Mouse (Mus musculus): Measurements from ENCODE around the gene Arhgap10. TPM values are rescaled to one million over a fixed set of nuclear protein-coding genes. Genes with fewer than 3 reads are reported as not detected.

Arhgap10 gene
- polyA plus RNA-seq, 1 experiment from 2014 or later, result 26.1 TPM

DNA sequence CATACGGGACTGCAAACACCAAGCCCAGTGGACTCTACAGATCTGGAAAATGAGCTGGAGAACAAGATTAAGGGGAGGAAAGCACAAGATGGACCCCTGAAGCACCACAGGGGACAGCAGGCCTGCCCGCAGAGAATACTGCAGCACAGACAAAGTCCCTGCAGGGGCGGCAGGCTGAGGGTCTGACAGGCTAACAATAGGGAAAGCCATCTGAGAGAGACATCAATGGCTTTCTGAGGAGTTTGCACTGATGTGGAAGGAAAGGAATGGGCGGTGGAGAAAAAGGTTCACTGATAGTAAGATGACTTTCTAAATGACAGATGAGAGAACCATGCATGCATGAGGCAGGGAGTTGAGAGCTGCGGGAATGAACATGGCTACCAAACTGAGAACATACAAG, 111.3 kb downstream of the Arhgap10 start:
- H3K9me3 ChIP-seq, result no peaks in the 10 kb centered on the region
- H3K4me1 ChIP-seq, result no peaks in the 10 kb centered on the region
- no peak overlapping the region for H3K4me3 ChIP-seq
- whole genome bisulfite sequencing, result 67% methylated on average over 5 of the region's 5 CpGs
- no peak for DNase-seq (ENCODE audit: low spot score)
- peaks cover 59% of the 10 kb centered on the region for H3K36me3 ChIP-seq (replicated peaks)
- H3K27ac ChIP-seq (replicated peaks), result no peak overlapping the region
- no peaks in the 10 kb centered on the region for H3K27me3 ChIP-seq (replicated peaks; ENCODE audit: low read depth, poor library complexity, severe bottlenecking)

DNA sequence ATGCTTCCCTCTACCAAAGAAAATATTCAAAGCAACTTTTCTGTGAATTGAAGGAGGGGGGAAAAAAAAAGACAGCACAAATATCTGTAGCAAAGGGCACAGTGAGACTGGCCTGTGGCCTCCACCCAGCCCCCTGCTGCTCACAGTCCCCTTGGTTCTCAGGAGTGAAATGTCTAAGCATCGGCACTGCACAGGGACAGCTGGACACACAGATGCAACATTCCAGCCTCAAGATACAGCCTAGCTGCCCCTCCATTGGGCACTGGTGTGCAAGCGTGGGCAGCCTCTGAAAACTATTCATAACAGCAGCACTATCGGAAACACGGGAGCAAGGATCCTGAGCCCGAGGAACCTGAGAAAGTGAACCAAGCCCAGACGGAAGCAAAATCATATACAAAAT, 113.7 kb downstream of the Arhgap10 start:
- WGBS, result 87% methylated on average over 6 of the region's 6 CpGs
- no peak overlapping the region for H3K27ac ChIP-seq (replicated peaks)
- H3K4me1 ChIP-seq, result no peaks in the 10 kb centered on the region
- no peak for DNase-seq (ENCODE audit: low spot score)
- H3K27me3 ChIP-seq (replicated peaks; ENCODE audit: low read depth, poor library complexity, severe bottlenecking), result no peaks in the 10 kb centered on the region
- H3K36me3 ChIP-seq (replicated peaks), result peaks cover 52% of the 10 kb centered on the region
- H3K4me3 ChIP-seq, result no peak overlapping the region
- H3K9me3 ChIP-seq, result no peaks in the 10 kb centered on the region

DNA sequence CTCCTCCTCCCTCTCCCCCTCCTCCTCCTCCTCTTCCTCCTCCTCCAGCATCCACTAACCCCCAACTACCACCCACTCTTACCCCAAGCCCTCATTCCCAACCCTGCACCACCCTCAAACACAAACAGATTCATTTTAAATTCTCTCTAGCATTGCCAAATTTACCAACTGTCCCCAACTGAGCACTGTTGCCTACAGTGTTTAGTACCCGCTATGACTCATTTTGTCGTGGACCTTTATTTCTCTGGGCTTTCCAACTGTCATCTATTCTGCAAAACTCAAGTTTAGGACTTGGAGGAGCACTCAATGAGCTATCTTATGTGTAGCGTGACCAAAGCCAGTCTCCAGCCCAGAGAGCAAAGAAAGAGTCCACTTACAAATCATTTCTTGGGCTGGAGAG, 115.8 kb downstream of the Arhgap10 start:
- Histone ChIP-seq H3K9me3 (peaks cover 10% of the 10 kb centered on the region), H3K4me1 (no peaks in the 10 kb centered on the region), H3K27me3 (replicated peaks; ENCODE audit: low read depth, poor library complexity, severe bottlenecking) (no peaks in the 10 kb centered on the region), H3K27ac (replicated peaks) (no peak overlapping the region), H3K4me3 (no peak overlapping the region), H3K36me3 (replicated peaks) (peaks cover 57% of the 10 kb centered on the region)
- 92% methylated on average over 3 of the region's 3 CpGs for WGBS
- DNase-seq (ENCODE audit: low spot score), result no peak

DNA sequence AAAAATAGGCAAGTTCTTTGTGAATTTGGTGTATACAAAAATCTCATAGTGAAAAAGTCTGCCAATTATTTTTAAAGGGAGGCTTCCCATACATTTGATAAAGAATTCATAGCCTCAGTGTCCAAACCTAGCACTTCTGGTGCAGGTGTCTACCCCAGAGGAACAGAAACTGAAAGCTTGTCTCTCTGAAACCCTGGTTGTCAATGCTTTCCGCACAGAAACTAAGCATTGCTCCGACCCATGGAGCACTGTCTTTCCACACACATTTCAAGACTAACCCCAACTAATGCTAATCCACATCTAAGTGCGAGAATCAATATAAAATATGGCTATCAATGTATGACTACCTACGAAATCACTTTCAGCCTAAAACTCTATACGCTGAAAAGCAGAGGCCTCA, 116.6 kb downstream of the Arhgap10 start:
- Histone ChIP-seq H3K9me3 (peaks cover 15% of the 10 kb centered on the region), H3K36me3 (replicated peaks) (peaks cover 57% of the 10 kb centered on the region), H3K4me1 (no peaks in the 10 kb centered on the region), H3K27me3 (replicated peaks; ENCODE audit: low read depth, poor library complexity, severe bottlenecking) (no peaks in the 10 kb centered on the region), H3K27ac (replicated peaks) (no peak overlapping the region), H3K4me3 (no peak overlapping the region)
- WGBS, result 96% methylated on average over 5 of the region's 5 CpGs
- no peak for DNase-seq (ENCODE audit: low spot score)

DNA sequence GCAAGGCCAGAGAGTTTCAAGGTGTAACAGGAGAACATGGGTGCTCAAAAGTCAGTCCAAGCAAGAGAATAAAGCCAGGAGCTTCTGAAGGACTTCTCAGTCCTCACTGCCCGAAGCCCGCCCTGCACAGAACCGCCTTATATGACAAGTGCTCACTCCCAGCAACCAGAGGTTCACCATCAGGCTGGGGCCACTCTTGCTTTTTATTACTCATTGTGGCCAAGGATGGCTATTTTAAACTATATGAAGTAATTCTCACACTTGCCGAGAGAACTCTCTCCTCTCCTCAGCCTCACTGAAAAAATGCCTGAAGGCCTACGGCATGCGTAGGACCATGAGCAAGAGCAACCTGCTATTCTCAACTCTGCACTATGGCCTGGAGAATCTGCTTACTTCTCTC, 133.7 kb downstream of the Arhgap10 start:
- Histone ChIP-seq H3K9me3 (no peaks in the 10 kb centered on the region), H3K27me3 (replicated peaks; ENCODE audit: low read depth, poor library complexity, severe bottlenecking) (no peaks in the 10 kb centered on the region), H3K27ac (replicated peaks) (no peak overlapping the region), H3K4me1 (peaks cover 4% of the 10 kb centered on the region), H3K4me3 (no peak overlapping the region), H3K36me3 (replicated peaks) (peaks cover 34% of the 10 kb centered on the region)
- DNase-seq (ENCODE audit: low spot score), result no peak
- 95% methylated on average over 6 of the region's 6 CpGs for WGBS

DNA sequence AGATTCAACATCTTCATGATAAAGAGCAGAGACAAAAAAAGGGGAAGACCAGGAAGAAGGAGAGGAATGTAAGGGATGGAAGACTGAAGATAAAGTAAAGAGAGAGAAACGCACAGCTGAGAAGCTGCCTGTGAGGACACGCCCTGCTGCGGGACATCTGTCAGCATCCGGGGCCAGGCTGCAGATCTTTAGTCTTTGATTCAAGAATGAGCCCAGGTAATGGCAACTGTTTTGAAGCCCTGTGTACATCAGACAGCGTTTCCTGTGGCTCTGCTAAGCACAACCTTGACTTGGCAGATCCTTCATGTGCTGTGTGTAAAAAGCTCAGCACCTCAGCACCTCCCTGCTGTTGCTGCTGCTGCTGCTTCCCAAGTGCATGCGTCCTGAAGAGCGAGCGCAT, 134.1 kb downstream of the Arhgap10 start:
- H3K9me3 ChIP-seq, result no peaks in the 10 kb centered on the region
- 83% methylated on average over 8 of the region's 8 CpGs for WGBS
- peaks cover 4% of the 10 kb centered on the region for H3K4me1 ChIP-seq
- no peak overlapping the region for H3K27ac ChIP-seq (replicated peaks)
- H3K27me3 ChIP-seq (replicated peaks; ENCODE audit: low read depth, poor library complexity, severe bottlenecking), result no peaks in the 10 kb centered on the region
- peaks cover 37% of the 10 kb centered on the region for H3K36me3 ChIP-seq (replicated peaks)
- DNase-seq (ENCODE audit: low spot score), result no peak
- H3K4me3 ChIP-seq, result no peak overlapping the region

DNA sequence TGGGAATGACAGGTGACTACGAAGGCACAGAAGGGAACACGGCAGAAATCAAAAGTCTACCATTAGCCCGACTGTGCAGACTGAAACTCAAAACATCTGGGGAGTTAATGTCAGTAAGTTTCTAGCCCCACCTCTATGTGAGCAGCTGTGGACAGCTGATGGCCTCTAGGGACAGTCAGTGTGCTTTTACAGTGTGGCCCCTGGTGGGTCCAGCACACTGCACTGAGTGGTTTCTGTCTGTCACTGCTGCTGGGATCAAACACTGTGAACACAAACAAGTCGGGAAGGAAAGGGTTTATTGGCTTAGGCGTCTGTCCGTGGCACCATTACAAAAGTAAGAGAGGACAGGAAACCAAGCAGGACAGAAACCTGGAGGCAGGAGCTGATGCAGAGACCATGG, 136.9 kb downstream of the Arhgap10 start:
- peaks cover 8% of the 10 kb centered on the region for H3K4me1 ChIP-seq
- no peaks in the 10 kb centered on the region for H3K9me3 ChIP-seq
- H3K27ac ChIP-seq (replicated peaks), result no peak overlapping the region
- no peak overlapping the region for H3K4me3 ChIP-seq
- H3K36me3 ChIP-seq (replicated peaks), result peaks cover 28% of the 10 kb centered on the region
- H3K27me3 ChIP-seq (replicated peaks; ENCODE audit: low read depth, poor library complexity, severe bottlenecking), result no peaks in the 10 kb centered on the region
- WGBS, result 60% methylated on average over 6 of the region's 6 CpGs
- no peak for DNase-seq (ENCODE audit: low spot score)

DNA sequence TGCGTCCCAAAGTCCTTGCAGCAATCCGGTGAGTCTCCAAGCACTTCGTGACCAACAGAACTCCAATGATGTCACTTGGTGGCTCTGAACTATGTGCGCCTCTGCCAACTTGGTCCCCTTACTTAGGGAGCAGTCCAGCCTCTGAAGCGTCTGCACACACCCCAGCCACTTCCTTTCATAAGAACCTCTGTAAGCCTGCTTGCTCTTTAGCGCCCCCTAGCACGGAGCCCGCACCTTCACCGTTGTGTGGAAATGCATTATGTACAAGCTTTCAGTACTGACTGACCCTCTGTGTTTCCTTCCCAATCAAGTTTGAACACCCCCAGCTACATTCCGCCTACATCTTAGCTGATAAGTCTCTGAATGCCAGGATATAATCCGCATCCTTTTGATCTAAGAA, 138.5 kb downstream of the Arhgap10 start:
- DNase-seq (ENCODE audit: low spot score), result peak; percentile 64
- H3K4me3 ChIP-seq, result no peak overlapping the region
- peaks cover 8% of the 10 kb centered on the region for H3K4me1 ChIP-seq
- H3K27ac ChIP-seq (replicated peaks), result no peak overlapping the region
- WGBS, result 56% methylated on average over 11 of the region's 11 CpGs
- H3K36me3 ChIP-seq (replicated peaks), result peaks cover 28% of the 10 kb centered on the region
- H3K9me3 ChIP-seq, result no peaks in the 10 kb centered on the region
- H3K27me3 ChIP-seq (replicated peaks; ENCODE audit: low read depth, poor library complexity, severe bottlenecking), result no peaks in the 10 kb centered on the region

DNA sequence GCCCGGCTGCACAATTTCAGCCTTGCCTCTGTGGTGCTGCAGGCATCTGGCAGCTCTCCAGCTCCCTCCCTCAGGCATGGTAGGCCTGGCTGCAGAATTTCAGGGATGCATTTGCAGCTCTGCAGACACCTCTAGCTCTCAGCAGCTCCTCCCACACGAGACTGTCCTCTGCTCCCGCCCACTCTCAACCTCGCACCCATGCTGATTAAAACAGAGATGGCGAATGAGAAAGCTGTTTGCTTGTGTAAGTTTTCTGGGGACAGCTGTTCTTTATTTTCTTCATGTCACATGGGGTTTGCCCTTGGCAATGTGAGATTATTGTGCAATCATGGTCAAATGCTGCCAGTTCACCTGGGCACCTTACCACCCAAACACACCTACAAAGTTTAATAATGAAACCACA, 141.3 kb downstream of the Arhgap10 start:
- 45% methylated on average over 5 of the region's 5 CpGs for WGBS
- H3K4me3 ChIP-seq, result no peak overlapping the region
- no peak for DNase-seq (ENCODE audit: low spot score)
- H3K4me1 ChIP-seq, result peaks cover 8% of the 10 kb centered on the region
- no peaks in the 10 kb centered on the region for H3K9me3 ChIP-seq
- peaks cover 32% of the 10 kb centered on the region for H3K36me3 ChIP-seq (replicated peaks)
- H3K27ac ChIP-seq (replicated peaks), result no peak overlapping the region
- H3K27me3 ChIP-seq (replicated peaks; ENCODE audit: low read depth, poor library complexity, severe bottlenecking), result no peaks in the 10 kb centered on the region

DNA sequence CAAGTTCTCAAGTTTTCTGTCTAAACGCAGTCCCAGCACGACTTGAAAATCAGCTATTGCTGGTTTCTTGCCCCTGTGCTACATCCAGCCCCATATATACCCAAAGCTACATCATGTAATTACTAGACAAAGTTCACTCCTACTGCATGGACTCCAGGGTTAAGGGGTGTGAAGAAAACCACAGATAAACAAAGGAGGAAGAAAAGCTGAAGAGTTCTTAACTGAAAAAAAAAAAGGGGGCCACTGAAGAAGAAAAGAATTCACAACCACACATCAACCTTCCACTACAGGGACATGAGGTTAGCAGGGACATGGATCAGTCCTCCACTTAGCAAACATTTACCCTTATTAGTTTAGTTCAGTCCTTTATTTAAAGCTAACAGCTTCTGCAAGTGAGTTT, 141.8 kb downstream of the Arhgap10 start:
- H3K4me1 ChIP-seq, result peaks cover 4% of the 10 kb centered on the region
- H3K4me3 ChIP-seq, result no peak overlapping the region
- no peak for DNase-seq (ENCODE audit: low spot score)
- no peak overlapping the region for H3K27ac ChIP-seq (replicated peaks)
- no peaks in the 10 kb centered on the region for H3K27me3 ChIP-seq (replicated peaks; ENCODE audit: low read depth, poor library complexity, severe bottlenecking)
- H3K9me3 ChIP-seq, result no peaks in the 10 kb centered on the region
- WGBS, result 93% methylated on average over 2 of the region's 2 CpGs
- peaks cover 27% of the 10 kb centered on the region for H3K36me3 ChIP-seq (replicated peaks)

DNA sequence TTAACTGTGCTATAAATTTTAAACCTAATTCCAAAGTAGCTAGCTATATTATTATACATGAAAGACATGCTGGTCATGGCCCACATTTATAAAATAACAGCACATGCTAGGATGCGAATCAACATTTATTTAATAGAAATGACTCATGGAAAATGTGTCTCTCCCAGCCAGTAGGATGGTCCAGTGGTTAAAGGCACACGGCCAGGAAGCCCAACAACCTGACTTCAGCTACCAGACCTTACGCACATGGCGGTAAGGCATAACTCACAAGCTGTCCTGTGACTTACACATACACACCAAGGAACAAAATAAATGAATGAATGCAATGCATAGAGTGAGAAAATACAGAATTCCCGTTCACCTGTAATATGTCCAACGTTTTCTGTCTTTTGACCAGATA, 146.7 kb downstream of the Arhgap10 start:
- Histone ChIP-seq H3K27ac (replicated peaks) (no peak overlapping the region), H3K27me3 (replicated peaks; ENCODE audit: low read depth, poor library complexity, severe bottlenecking) (no peaks in the 10 kb centered on the region), H3K4me3 (no peak overlapping the region), H3K9me3 (no peaks in the 10 kb centered on the region), H3K4me1 (no peaks in the 10 kb centered on the region), H3K36me3 (replicated peaks) (peaks cover 15% of the 10 kb centered on the region)
- 94% methylated on average over 6 of the region's 6 CpGs for WGBS
- DNase-seq (ENCODE audit: low spot score), result no peak

DNA sequence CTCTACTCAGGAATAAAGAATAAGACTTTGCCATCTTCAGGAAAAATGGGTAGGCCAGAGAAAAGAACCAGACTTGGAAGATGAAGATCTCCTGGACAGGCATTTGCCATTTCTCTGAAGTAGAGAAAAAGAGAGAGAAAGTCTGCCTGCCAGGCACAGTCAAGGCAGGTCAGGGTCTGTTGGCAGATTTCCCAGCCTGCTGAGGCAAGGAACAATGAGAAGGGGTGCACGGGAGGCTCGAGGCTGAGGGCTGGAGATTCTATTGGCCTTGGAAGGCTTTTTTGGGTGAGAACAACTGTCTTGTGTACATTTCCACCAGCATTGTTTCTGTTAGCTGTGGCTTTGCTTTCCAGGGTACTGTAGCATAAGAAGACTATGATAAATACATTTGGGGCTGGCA, 147.4 kb downstream of the Arhgap10 start:
- no peaks in the 10 kb centered on the region for H3K27me3 ChIP-seq (replicated peaks; ENCODE audit: low read depth, poor library complexity, severe bottlenecking)
- H3K4me3 ChIP-seq, result no peak overlapping the region
- DNase-seq (ENCODE audit: low spot score), result no peak
- WGBS, result 81% methylated on average over 2 of the region's 2 CpGs
- H3K36me3 ChIP-seq (replicated peaks), result peaks cover 15% of the 10 kb centered on the region
- no peaks in the 10 kb centered on the region for H3K9me3 ChIP-seq
- no peaks in the 10 kb centered on the region for H3K4me1 ChIP-seq
- no peak overlapping the region for H3K27ac ChIP-seq (replicated peaks)

DNA sequence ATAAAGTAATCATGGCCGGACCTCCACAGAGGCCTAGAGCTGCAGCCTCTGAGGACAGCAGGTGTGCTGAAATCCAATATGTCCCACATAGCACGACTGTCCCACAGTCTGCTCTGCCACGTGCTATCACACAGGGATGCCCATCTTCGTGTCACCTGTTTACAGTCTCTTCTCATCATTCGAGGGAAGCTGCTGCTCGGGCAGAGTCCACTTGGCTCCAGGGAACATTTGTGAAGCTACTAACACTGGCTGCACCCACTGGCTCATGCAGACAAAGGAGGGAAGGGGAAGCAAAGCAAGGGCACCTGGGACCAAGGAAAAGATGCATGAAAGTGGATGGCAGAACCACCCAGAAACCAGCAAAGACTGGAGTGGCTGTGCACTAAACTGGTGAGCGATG, 148.1 kb downstream of the Arhgap10 start:
- H3K27me3 ChIP-seq (replicated peaks; ENCODE audit: low read depth, poor library complexity, severe bottlenecking), result no peaks in the 10 kb centered on the region
- no peak overlapping the region for H3K27ac ChIP-seq (replicated peaks)
- no peak overlapping the region for H3K4me3 ChIP-seq
- WGBS, result 89% methylated on average over 7 of the region's 7 CpGs
- no peaks in the 10 kb centered on the region for H3K9me3 ChIP-seq
- no peak for DNase-seq (ENCODE audit: low spot score)
- H3K36me3 ChIP-seq (replicated peaks), result peaks cover 16% of the 10 kb centered on the region
- peaks cover 1% of the 10 kb centered on the region for H3K4me1 ChIP-seq

DNA sequence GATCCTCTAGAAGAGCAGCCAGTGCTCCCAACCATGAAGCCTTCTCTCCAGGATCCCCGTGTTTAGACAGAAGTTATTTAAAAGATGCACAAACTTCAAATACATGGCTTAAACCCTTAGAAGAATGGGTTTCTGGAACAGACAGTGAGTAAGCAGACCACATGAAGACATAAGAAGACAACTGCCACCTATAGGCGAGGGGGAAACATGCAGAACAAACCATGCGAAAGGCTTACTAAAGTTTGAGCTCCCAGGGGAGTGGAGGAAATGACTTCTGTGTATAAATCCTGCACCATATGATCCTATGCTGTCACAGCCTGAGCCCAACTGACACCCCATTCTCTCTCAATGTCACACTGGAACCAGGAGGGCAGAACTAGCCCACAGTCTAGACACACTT, 150.7 kb downstream of the Arhgap10 start:
- H3K4me3 ChIP-seq, result no peak overlapping the region
- peaks cover 9% of the 10 kb centered on the region; the same call in 1 of the 2 replicates for H3K36me3 ChIP-seq (replicated peaks)
- H3K9me3 ChIP-seq, result no peaks in the 10 kb centered on the region
- DNase-seq (ENCODE audit: low spot score), result no peak
- no peak overlapping the region for H3K27ac ChIP-seq (replicated peaks)
- H3K27me3 ChIP-seq (replicated peaks; ENCODE audit: low read depth, poor library complexity, severe bottlenecking), result no peaks in the 10 kb centered on the region
- 58% methylated on average over 3 of the region's 3 CpGs for WGBS
- peaks cover 21% of the 10 kb centered on the region for H3K4me1 ChIP-seq
